Mouse (Mus musculus): ENCODE data around the gene Adgrg2. TPM values are rescaled to one million over a fixed set of nuclear protein-coding genes. Genes with fewer than 3 reads are reported as not detected.

Adgrg2 gene
- total RNA-seq (2022): under 1 TPM; 0.52 to 0.72 (median 0.57) TPM

- DNase-seq (ENCODE audit: low spot score): no peak
Observed at GRCm38 (mm10) chrX:160390464-160390956, at the start of gene Adgrg2. Adgrg2 (plus strand) TSS chrX:160390690.

DNA sequence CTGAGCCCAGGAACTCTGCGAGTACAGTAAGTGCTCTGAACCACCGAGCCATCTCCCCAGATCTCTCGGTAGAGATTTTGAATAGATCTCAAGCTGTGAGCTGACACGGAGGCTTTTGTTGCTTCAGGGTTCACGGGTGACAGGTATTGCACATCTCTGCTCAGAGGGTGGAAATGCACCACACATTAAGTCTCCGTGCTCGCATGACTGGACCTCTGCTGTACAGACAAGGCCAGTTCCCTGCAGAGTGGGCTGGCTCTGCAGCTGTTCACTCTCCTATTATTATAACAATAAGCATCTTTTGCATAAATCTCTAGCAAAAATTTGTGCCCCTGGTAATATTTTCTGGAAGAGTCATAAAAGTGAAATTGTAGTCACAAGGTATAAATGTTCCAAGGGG lies 39.5 kb upstream of the Adgrg2 start:
- no peak for DNase-seq (ENCODE audit: low spot score)

DNA sequence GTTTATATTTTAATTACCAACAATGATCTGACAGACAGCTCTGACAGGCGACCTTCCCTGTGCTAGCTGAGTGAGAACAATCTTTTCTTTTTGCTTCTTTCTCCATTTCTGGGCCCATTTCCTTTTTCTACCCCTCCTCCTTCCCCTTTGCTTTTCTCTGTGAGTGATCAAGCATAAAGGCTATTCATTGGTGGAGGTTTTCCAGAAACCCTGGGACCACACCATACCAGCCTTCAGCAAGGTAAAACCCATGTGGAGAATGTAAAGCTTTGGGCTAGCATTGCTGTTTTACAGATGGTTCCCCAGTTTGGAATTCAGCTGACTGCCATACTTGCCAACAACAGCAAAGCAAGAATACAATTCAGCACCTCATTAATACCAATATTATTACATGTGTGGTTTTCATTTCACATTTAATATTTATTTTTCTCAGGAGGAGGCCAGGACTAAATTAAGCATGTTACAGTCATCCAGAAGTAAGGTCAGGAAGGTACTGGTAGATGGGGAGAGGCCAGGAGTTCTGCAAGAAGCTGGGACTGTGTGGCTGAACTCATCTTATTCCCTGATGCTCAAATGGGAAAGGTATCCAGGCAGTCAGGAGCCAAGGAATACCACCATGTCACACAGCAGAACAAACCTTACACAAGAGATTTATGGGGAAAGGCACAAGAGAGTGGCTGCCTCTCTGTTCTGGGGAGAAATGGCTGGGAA lies 38.4 kb upstream of the Adgrg2 start:
- DNase-seq (ENCODE audit: low spot score): no peak

GRCm38 (mm10) chrX:160384748-160385501 lies 5.6 kb upstream of the Adgrg2 start:
- DNase-seq (ENCODE audit: low spot score): no peak

GRCm38 (mm10) chrX:160385502-160385772 lies 5.1 kb upstream of the Adgrg2 start:
- no peak for DNase-seq (ENCODE audit: low spot score)

DNA sequence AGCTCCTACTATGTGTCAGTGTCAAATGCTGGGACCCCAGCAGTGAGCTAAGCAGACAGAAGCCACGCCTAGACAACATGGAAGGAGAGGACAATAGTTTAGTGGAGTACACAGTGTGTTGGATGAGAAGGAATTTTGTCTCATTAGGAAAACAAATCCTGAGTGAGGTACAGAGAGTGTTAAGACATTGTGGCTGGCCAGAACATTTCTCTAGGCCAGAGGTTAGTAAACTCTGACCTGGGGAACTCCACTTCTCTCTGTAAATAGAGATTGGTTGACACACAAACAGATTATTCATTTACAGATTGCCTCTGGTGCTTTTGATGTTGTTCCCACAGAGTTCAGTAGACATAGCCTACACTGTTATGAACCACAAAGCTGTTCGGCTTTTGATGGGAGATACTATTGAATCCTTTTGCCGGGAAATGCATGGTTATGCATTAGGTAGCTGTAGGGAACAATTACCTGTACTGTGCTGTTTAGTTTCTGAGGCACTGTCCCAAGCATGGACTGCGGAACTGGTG lies 22.5 kb downstream of the Adgrg2 start:
- DNase-seq (ENCODE audit: low spot score): no peak

- no peak for DNase-seq (ENCODE audit: low spot score)
Observed at GRCm38 (mm10) chrX:160413881-160414395, 23.4 kb downstream of the Adgrg2 start.

DNA sequence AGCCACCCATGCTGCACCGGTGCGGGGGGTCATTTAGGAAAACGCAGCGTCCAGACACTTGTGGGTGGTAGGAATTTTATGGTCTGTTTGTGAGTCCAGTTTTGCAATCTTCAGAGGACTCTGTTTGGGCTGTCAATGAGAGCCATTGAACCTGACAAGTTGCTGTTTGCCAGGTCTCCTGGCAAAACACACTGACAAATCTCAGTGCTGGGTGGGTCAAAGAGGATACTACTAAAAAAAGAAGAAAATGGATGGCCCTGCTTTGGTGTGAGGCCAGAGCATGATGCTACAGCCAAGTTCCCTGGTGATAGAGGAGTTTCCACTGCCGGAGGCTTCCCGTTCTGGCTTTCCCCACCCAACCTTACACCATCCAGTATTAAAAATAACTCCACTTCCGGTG lies 27.9 kb downstream of the Adgrg2 start:
- peak; percentile 9 for DNase-seq (ENCODE audit: low spot score)

GRCm38 (mm10) chrX:160423737-160424136 lies 33.2 kb downstream of the Adgrg2 start:
- peak; percentile 2 for DNase-seq (ENCODE audit: low spot score)

GRCm38 (mm10) chrX:160426486-160426885 lies 36.0 kb downstream of the Adgrg2 start:
- no peak for DNase-seq (ENCODE audit: low spot score)

GRCm38 (mm10) chrX:160426930-160427329 lies 36.4 kb downstream of the Adgrg2 start:
- no peak for DNase-seq (ENCODE audit: low spot score)

GRCm38 (mm10) chrX:160432192-160432591 lies 41.7 kb downstream of the Adgrg2 start:
- no peak for DNase-seq (ENCODE audit: low spot score)

DNA sequence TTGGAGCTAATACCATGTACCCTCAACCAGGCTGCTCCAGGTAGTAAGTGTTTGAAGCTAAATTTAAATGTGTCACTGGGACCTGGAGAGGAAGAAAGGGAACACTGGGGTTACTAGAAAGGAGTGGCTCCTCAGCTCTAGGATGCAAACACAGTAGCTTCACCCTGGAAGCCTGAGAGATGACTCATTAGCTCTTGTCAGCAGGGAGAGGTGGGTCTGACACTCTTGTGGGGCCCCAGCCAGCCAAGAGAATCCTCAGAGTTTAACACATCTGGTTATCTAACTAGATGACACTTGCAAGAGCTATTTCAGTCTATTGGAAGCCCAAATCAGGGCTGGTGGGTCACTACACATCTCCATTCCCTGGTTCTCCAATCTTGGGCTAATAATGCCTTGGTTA lies 50.8 kb downstream of the Adgrg2 start:
- no peak for DNase-seq (ENCODE audit: low spot score)

- DNase-seq (ENCODE audit: low spot score): no peak
Observed at GRCm38 (mm10) chrX:160448351-160448750, 57.9 kb downstream of the Adgrg2 start.

DNA sequence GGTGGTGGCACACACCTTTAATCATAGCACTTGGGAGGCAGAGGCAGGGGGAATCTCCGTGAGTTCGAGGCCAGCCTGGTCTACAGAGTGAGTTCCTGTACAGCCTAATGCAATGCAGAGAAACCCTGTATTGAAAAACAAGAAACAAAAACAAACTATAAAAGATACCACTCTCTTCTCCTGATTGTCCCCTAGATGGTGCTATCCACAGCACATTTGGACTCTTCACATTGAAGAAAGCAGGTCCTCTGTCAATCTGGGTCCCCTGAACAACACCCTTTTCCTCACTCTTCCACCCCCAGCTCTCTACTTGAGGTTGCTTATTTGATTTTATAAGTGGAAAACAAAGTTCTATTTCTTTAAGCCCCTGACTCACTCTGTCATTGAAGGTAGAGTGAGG lies 58.9 kb downstream of the Adgrg2 start:
- DNase-seq (ENCODE audit: low spot score): no peak

GRCm38 (mm10) chrX:160455686-160456085 lies 65.2 kb downstream of the Adgrg2 start:
- no peak for DNase-seq (ENCODE audit: low spot score)

DNA sequence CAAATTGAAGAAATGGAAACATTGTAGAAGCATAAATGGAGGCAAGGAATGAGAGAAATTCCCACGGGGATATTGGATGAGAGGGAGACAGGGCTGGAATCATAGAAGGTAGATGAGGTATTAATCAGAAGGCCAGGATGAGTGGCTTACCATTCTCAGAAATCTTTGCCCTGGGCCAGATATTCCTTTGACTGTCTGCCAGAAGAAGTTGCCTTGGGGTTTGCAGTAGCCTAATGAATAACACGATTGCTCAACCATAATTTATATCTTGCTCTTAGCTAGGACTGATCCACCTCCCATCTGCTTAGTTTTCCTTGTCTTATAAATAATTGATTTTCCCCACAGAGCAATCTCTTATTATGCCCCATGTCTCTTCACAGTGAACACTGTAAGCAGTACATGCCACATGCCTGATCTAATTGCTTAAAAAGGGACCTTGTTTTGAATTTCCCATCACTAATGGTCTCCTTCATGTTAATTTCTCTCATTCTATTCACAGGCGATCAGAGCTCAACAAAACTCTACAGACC lies 80.8 kb downstream of the Adgrg2 start:
- DNase-seq (ENCODE audit: low spot score): no peak

DNA sequence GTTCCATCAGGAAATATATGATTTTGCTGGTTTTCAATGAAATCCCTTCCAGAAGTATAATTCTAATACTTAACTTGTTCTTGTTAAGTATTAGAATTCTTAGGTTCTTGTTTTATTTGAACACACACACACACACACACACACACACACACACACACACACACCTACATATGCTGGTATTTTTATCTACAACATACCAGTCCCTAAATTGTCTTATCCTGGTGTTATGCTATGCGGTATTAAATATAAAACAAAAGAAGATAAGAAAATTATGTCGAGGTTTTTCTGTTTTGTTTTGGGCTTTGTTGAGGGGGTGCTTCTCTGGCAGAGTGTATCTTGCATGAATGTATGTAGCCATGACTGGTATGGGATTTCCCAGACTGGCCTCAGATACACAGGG lies 99.3 kb downstream of the Adgrg2 start:
- no peak for DNase-seq (ENCODE audit: low spot score)

GRCm38 (mm10) chrX:160494333-160494732 lies 103.8 kb downstream of the Adgrg2 start:
- DNase-seq (ENCODE audit: low spot score): no peak

DNA sequence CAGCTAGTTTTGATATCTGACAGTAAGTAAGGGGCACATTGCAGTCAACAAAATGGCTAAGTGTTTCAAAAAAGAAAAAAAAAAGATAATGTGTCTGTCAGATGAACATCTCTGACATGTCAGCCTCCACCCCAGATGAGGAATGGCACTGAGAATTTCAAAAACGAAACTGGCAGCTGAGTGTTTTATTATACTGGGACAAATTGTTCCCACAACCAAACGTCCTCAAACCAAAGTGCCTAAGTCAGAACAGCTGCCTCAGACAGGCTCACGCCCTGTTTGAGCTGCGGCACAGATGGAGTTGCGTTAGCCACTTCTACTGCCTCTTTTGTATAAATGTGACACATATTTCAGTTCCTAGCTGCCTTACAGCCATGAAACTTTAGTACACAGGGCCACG lies 104.4 kb downstream of the Adgrg2 start:
- DNase-seq (ENCODE audit: low spot score): no peak

DNA sequence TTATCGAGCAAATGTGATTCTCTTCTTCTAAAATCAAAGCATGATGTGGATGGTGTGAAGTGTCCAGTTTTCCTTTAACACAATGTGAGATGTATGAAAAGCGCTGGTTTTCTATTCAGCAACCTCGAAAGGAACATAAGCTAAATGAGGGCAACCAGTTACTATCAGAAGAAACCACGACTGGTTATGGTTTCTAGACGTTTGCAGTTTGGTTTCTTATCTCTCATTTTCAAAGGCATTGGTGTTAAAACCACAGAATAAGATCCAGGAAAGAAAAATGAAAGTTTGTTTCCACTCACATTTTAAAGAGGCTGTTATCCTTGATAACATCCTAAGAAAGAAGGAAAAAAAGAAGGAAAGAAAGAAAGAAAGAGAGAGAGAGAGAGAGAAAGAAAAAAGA lies 106.0 kb downstream of the Adgrg2 start:
- no peak for DNase-seq (ENCODE audit: low spot score)

GRCm38 (mm10) chrX:160501095-160501494 lies 110.6 kb downstream of the Adgrg2 start:
- DNase-seq (ENCODE audit: low spot score): no peak

- no peak for DNase-seq (ENCODE audit: low spot score)
Observed at GRCm38 (mm10) chrX:160501687-160502047, 111.2 kb downstream of the Adgrg2 start.
